Mouse (Mus musculus) T-helper 17 cell (primary cell): ENCODE measurements around the gene Dnase1.
"Not testable (repeated sequence)": the region's sequence is repeated elsewhere in the genome, so short reads cannot be mapped to it uniquely, and the experiment has no call there.

Experiments used
- in situ Hi-C, 2 experiments: fragments of 300-600 bp; cut with MboI, MseI; formaldehyde crosslinking; loops; 1 replicate in 1 of 2; 2 replicates in 1 of 2; pipeline ENCODE4 v1.15.1; 2025; ENCODE audit warnings: high pct_unique_total_duplicates in 2 of 2

The Dnase1 gene

DNA sequence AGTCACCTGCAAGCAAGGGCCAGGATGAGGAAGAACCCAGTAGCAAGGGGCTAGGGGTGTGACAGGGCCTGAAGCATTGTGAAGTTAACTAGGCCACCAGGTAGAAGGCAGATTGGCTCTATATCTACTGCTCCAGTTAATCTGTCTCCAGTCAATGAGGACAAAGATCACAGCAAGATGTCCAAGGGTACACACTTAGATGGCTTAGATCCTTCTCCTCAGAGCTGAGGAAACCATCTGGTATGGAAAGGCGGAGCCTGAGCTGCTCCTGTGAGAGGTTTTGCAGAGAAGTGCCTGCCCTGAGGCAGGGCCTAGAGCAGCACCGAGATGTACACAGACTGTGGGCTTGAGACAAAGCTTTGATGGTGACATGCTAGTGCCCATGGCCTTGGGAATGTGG is 7.4 kb downstream of the Dnase1 start:
- in situ Hi-C loops: no loop called here

DNA sequence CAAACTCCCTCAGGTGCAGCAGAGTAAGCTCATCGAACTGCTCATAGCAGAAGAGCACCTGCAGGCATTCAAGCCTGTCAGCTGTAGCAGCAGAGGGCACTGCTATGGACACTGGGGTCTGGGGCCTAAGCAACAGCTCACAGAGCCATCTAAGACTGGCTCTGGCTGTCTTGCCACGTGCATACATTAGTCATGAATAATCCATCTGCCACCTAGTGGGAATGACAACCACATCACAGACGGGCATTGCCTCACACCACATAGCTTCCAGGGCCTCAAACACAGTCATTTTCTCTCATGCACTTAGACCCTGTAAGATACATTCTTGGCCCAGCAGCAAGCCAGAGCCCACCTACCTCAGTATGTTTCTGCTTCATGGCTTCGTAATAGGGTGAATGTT is 8.8 kb downstream of the Dnase1 start:
- in situ Hi-C loops: no loop called here

DNA sequence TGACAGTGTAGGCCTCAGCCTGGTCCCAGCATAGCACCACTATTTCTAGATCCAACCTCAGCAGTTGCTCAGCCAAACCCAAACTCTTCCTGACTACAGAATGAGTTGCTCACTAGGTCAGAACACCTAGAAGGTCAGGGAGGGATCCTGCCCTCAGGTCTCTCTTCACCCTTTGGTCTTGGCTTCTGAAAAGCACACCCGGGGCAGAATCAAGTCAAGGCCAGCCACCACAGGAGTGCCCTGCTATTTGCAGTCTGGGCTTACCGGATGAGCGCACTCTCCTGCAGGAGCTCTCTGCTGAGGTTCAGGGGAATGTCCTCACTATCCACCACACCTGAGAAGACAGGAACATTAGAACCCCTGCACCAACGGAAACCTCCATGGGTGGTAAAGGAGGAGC is 15.9 kb downstream of the Dnase1 start:
- in situ Hi-C loops: no loop called here

DNA sequence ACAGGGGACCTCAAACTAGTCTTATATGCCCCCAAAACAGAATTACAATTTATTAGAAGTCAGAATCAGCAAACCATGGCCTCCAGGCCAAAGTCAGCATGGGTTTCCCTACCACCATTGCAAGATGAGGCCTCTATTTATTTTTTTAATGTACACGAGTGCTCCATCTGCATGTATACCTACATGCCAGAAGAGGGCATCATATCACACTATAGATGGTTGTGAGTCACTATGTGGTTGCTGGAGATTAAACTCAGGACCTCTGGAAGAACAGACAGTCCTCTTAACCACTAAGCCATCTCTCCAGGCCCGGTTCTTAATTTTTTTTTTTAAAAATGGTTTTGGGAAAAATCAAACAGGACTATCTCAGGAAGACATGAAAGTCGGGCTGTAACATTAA is 17.1 kb downstream of the Dnase1 start:
- in situ Hi-C loops: no loop called here

DNA sequence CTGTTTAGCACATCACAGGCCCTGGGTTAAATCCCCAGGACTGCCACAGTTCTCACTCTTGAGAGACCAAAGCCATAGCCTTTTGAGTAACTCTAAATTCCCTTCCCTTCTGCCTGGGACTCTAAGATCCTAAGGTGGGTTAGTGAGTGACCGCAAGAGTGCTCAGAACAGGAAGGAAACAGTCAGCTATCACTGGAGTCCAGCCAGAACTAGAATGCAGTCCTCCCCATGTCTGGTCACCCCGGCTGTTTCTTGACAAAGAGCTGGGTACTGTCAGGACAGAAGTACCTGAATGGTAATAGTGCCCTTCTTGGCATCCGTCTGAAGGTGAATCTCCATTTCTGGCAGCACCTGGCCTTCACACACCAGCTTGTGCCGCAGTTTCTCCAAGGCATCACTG is 28.2 kb downstream of the Dnase1 start:
- in situ Hi-C loops: loop anchor here (5.0 kb wide), 2 partner anchors 217 to 222 kb away; no protein-coding TSS in a partner anchor

DNA sequence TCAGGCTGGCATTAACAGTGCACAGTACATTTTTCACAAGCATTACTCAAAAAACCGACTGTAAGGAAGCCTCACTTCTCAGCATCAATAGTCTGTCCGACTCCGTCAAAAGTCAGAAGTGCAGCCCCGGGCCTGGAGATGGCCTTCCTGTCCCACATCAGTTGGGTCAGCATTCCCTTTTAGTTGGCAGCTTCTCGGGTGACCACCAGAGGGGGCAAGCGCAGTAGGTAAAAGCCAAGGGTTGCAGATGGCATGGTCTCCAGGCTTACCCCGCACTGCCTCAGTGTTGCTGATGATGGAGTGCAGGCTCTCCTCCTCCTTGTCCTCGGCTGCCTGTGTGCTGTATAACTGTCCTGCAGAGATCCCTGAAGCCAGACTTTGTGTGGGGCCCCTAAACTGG is 31.8 kb downstream of the Dnase1 start:
- in situ Hi-C loops: loop anchor here (5.0 kb wide), 2 partner anchors 214 to 219 kb away; no protein-coding TSS in a partner anchor

DNA sequence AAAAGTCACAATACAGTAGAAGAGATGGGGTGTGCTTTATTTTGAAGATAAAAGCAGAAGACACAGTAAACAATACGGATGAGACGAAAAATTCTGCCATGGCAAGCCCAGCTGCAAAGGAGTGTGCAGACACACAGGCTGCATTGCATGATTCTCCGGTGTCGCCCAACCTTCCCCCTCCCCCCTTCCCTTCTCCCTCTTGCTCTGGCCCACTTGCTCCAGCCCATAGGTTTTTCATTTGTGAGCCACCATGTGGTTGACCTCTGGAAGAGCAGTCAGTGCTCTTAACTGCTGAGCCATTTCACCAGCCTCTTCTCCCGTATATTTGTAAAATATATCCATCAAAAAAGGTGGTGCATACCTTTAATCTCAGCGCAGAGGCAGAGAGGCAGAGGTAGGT is 37.6 kb downstream of the Dnase1 start:
- in situ Hi-C loops: no loop called here

DNA sequence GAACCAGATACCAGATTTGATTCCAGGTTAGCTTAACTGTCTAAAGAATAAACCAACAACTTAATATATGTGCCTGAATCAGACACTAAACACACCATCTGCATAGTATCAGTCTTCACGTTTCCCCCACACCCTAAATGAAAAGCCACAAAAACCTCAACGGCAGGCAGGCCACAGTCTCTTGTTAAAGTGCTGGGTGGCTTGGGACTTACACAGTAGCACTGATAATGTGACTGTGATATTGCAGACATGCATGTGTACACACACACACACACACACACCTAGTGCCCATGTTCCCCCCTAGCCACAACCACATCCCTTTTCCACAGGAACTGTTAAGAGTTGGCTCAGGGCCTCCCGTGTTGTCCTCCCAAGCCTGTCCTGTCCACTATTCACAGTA is 38.1 kb downstream of the Dnase1 start:
- in situ Hi-C loops: no loop called here

DNA sequence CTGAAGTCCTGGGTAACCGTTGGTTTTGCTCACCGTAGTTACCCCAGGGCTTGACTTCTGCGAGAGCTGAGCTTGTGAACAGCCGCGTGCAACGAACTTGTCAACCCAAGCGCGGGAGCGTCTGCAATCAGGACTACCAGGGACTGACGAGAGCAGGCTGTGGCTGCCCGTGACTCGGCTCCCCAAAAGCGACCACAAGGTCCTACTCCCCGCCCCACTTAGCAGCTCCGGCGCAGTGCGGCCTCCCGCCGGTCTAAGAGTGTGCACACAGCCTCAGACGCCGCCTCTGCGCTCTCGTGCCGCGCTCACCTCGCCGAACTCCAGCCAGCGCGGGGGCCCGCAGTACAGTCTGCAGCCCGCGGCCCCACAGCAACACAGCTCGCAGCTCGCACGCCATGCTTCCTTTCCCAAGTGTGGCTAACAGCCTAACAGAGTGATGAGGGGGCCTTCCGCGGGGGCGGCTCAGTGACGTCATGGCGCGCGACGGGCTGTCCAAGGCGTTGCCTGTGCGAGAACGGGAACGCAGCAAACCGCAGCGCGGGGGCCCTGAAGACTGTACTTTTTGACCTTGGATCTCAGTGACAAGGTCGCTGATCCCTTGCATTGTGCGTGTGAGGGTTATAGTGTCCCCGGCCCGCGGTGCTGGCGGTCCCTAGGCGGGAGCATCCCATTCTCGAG is 40.8 kb downstream of the Dnase1 start, which contains the start of gene Trap1:
Gene Trap1 (minus strand): TSS at position 444 of the 678 bp plus-strand sequence.
- in situ Hi-C loops: no loop called here

DNA sequence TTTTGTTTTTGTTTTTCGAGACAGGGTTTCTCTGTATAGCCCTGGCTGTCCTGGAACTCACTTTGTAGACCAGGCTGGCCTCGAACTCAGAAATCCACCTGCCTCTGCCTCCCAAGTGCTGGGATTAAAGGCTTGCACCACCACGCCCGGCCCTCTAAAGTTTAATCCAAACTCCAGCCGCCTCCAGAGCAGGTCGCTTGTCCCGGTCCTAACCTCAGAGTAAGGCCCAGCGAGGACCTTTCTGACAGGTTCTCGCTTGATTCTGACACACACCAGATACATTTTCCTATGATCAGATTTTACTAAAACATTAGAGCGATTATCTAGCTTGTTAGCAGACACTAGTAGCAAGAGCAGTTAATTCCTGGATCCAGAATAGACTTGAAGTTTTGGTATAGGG is 41.6 kb downstream of the Dnase1 start:
- in situ Hi-C loops: not testable (repeated sequence)

DNA sequence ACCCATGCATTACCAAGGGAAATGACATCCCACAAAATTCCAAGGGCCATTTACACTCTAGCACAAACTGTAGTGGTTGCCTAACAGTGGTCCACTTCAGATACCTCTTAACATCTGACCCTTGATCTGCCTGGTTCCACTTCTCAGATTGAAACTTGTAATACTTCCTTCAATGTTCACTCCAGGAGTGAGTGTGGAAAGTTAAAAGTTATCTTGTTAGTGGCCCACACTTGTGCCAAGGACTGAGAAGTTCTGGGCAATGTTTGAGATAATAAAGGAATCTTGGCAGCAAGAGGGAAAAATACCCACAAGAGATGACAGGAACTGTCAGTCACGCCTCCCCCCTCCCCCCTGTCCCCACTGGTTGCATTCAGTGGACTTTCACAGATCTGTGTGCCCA is 42.9 kb downstream of the Dnase1 start:
- in situ Hi-C loops: no loop called here

DNA sequence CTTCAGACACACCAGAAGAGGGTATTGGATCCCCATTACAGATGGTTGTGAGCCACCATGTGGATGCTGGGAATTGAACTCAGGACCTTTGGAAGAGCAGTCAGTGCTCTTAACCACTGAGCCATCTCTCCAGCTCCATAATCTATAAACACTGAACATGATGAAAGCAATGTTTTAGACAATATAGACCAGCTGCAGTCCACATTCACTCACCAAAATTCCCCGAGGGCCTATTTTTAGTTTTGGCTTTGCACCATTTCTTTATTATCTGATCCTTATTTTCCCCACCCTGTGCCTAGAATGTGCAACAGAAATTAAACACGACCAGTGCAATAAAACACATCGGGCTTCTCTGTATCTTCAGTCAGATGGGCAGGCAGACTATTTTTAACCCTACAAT is 43.7 kb downstream of the Dnase1 start:
- in situ Hi-C loops: not testable (repeated sequence)

DNA sequence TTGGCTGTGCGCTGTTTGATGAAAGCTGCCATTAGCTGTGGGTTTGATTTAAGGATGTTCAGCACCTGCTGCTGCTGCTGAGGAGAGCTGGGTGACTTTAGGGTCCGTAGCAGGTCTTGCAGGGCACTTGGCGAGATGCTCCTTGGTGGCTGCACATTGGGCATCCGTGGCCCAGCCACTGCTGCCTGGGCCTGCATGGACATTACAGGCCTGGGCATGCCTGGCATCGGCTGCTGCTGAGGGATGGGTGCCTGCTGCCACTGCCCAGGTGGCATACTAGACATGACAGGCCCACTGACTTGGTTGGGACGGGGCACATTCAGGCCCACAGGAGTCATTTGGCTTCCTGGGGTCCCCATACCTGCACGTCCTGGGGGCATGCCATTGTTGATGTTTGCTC is 48.3 kb downstream of the Dnase1 start:
- in situ Hi-C loops: no loop called here

DNA sequence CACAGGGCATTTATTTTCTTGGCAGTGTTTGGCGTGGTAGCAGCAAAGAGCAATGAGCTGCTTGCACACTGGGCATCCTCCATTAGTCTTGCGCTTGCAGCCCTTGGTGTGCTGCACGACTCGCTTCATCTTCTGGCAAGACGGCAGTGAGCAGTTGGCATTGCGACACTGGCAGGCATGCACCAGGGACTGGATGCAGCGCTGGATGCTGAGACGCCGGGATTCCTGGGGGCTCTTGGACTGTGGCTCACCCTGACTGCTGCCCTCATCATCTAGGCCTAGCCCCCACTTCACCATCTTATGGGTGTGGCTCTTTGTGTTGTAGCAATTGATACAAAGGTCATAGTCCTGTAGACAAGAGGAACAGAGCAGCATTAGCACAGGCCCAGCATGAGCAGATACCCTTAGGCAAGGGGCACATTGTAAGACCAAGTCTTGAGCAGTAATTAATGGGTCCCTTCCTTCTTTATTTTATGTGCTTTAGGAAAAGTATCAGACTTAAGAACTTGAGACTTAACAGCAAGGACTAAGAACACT is 49.2 kb downstream of the Dnase1 start:
- in situ Hi-C loops: no loop called here

DNA sequence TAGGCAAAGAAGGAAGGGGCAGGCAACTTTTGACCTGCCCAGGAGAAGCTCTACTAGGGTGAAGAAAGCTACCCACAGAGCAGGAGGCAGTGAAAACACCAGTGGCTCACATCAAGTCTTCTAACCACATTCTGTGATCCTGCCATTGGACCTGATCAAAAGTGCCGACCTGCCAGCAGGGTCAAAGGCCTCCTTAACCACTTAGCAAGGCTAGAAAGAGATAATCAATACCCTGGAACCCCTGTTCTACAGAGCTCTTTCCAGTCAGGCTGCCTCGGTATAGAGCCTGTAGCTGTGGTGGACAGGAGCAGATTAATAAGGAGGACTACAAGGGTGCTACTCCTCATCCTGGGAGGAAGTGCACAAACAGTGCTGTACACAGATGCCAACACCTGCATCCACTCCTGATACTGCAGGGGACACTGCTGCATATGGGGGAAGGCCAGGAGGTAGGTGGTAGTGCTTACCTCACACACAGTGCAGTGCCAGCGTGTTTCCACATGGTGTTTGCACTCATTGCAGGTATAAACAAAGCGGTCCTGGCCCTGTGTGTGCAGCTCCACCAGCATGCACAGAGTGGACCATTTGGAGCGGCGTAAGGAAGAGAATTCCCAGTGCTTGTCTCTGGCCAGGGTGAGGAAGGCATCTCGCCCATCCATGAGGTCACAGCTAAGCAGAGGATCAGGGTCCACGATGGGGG is 50.6 kb downstream of the Dnase1 start:
- in situ Hi-C loops: no loop called here
